Mouse (Mus musculus) intestine, embryonic 16.5 days (tissue): Measurements from ENCODE around the gene Acyp2. TPM values are rescaled to one million over a fixed set of nuclear protein-coding genes. Genes with fewer than 3 reads are reported as not detected.

Source experiments
- ATAC-seq: fragments of 200-750 bp; cut with Nextera tagmentation; 2 replicates; pipeline ENCODE4 v1.8.0; 2017; ENCODE audit warnings: moderate TSS enrichment, moderate library complexity
- H3K27ac ChIP-seq: fragments of 300-500 bp; sonication (generic); 2 replicates; pipeline ENCODE4 v1.5.1; 2014; ENCODE audit warnings: mild to moderate bottlenecking, low read length
- H3K27me3 ChIP-seq: fragments of 300-500 bp; sonication (generic); replicated peaks from 2 replicates; pipeline ENCODE4 v1.6.1; 2014; ENCODE audit warnings: low read length, control low read depth, mixed read lengths; ENCODE audit not compliant: control insufficient read depth, insufficient read depth
- H3K36me3 ChIP-seq: fragments of 300-500 bp; sonication (generic); 2 replicates; pipeline ENCODE4 v1.6.1; 2014; ENCODE audit warnings: low read length, control low read depth; ENCODE audit not compliant: control insufficient read depth, insufficient read depth
- H3K4me1 ChIP-seq: fragments of 300-500 bp; sonication (generic); 2 replicates; pipeline ENCODE4 v1.6.1; 2014; ENCODE audit warnings: low read length, control low read depth, mixed read lengths; ENCODE audit not compliant: control insufficient read depth, insufficient read depth
- H3K4me2 ChIP-seq: fragments of 300-500 bp; sonication (generic); 2 replicates; pipeline ENCODE4 v1.6.1; 2014; ENCODE audit warnings: low read depth, low read length, control low read depth
- H3K4me3 ChIP-seq: fragments of 300-500 bp; sonication (generic); 2 replicates; pipeline ENCODE4 v1.5.1; 2014; ENCODE audit warnings: mild to moderate bottlenecking, low read length
- H3K9ac ChIP-seq: fragments of 300-500 bp; sonication (generic); 2 replicates; pipeline ENCODE4 v1.6.1; 2014; ENCODE audit warnings: low read depth, low read length
- H3K9me3 ChIP-seq: fragments of 300-500 bp; sonication (generic); 2 replicates; pipeline ENCODE4 v1.6.1; 2016; ENCODE audit warnings: low read length, control low read depth; ENCODE audit not compliant: control insufficient read depth
- WGBS: fragments of 180-500 bp; shearing (Covaris S2); extraction: QIAGEN DNeasy Blood & Tissue Kit; methylation state at CpG from one replicate; pipeline ENCODE4 v1.1.7; 2014; 5-methylcytosine and 5-hydroxymethylcytosine counted together
- polyA plus RNA-seq: library from polyadenylated mRNA; unstranded; fragments of >200 nt; fragmentation: Nextera tagmentation; extraction: Ambion mirVana; gene quantifications from 2 replicates; pipeline ENCODE4 v1.2.1, GENCODE M21; 2015

Gene Acyp2
- polyA plus RNA-seq, 1 experiment from 2014 or later = 6.4 TPM

GRCm38 (mm10) chr11:30607587-30608518 lies 41.5 kb downstream of the Acyp2 start:
- no peaks in the 10 kb centered on the region for H3K27me3 ChIP-seq
- 68% methylated on average over 3 of the region's 3 CpGs for WGBS
- no peaks in the 10 kb centered on the region for H3K4me1 ChIP-seq
- no peak overlapping the region for H3K4me3 ChIP-seq
- no peaks in the 10 kb centered on the region for H3K9me3 ChIP-seq
- no peak overlapping the region for H3K27ac ChIP-seq
- no peaks in the 10 kb centered on the region for H3K36me3 ChIP-seq
- no peak overlapping the region for H3K9ac ChIP-seq
- ATAC-seq = no peak
- H3K4me2 ChIP-seq = no peak overlapping the region

GRCm38 (mm10) chr11:30597259-30597658 lies 52.1 kb downstream of the Acyp2 start:
- Histone ChIP-seq H3K4me3 (no peak overlapping the region), H3K27ac (no peak overlapping the region), H3K9me3 (no peaks in the 10 kb centered on the region), H3K4me1 (no peaks in the 10 kb centered on the region), H3K36me3 (no peaks in the 10 kb centered on the region), H3K27me3 (no peaks in the 10 kb centered on the region), H3K4me2 (no peak overlapping the region), H3K9ac (no peak overlapping the region)
- ATAC-seq = no peak
- 71% methylated on average over 3 of the region's 3 CpGs for WGBS

- ATAC-seq = no peak
- WGBS = 67% methylated on average over 2 of the region's 2 CpGs
- no peak overlapping the region for H3K9ac ChIP-seq
- H3K4me1 ChIP-seq = no peaks in the 10 kb centered on the region
- H3K9me3 ChIP-seq = no peaks in the 10 kb centered on the region
- H3K27me3 ChIP-seq = no peaks in the 10 kb centered on the region
- no peak overlapping the region for H3K4me2 ChIP-seq
- H3K27ac ChIP-seq = no peak overlapping the region
- H3K4me3 ChIP-seq = no peak overlapping the region
- no peaks in the 10 kb centered on the region for H3K36me3 ChIP-seq
These were observed 69.4 kb downstream of the Acyp2 start for GRCm38 (mm10) chr11:30580008-30580407.

- Histone ChIP-seq H3K4me3 (no peak overlapping the region), H3K27me3 (no peaks in the 10 kb centered on the region), H3K36me3 (no peaks in the 10 kb centered on the region), H3K27ac (no peak overlapping the region), H3K9ac (no peak overlapping the region), H3K9me3 (no peaks in the 10 kb centered on the region), H3K4me1 (no peaks in the 10 kb centered on the region), H3K4me2 (no peak overlapping the region)
- WGBS = 72% methylated on average over 2 of the region's 2 CpGs
- peak; percentile 42; the same call in 1 of the 2 replicates for ATAC-seq
These were observed 70.5 kb downstream of the Acyp2 start for GRCm38 (mm10) chr11:30578931-30579330.

- Histone ChIP-seq H3K36me3 (no peaks in the 10 kb centered on the region), H3K4me2 (no peak overlapping the region), H3K4me3 (no peak overlapping the region), H3K27ac (no peak overlapping the region), H3K9ac (no peak overlapping the region), H3K4me1 (no peaks in the 10 kb centered on the region), H3K9me3 (no peaks in the 10 kb centered on the region), H3K27me3 (no peaks in the 10 kb centered on the region)
- no peak for ATAC-seq
- 67% methylated on average over 15 of the region's 15 CpGs for WGBS
These were observed 76.5 kb downstream of the Acyp2 start for GRCm38 (mm10) chr11:30572790-30573395.

- Histone ChIP-seq H3K27ac (no peak overlapping the region), H3K27me3 (no peaks in the 10 kb centered on the region), H3K4me3 (no peak overlapping the region), H3K9me3 (no peaks in the 10 kb centered on the region), H3K4me1 (no peaks in the 10 kb centered on the region), H3K9ac (no peak overlapping the region), H3K4me2 (no peak overlapping the region), H3K36me3 (no peaks in the 10 kb centered on the region)
- 81% methylated on average over 3 of the region's 3 CpGs for WGBS
- no peak for ATAC-seq
These were observed 78.8 kb downstream of the Acyp2 start for GRCm38 (mm10) chr11:30570568-30570967.

- WGBS = 57% methylated on average over 1 of the region's 1 CpGs
- Histone ChIP-seq H3K9ac (no peak overlapping the region), H3K4me1 (no peaks in the 10 kb centered on the region), H3K27me3 (no peaks in the 10 kb centered on the region), H3K4me2 (no peak overlapping the region), H3K27ac (no peak overlapping the region), H3K9me3 (no peaks in the 10 kb centered on the region), H3K4me3 (no peak overlapping the region), H3K36me3 (no peaks in the 10 kb centered on the region)
- ATAC-seq = no peak
These were observed 89.2 kb downstream of the Acyp2 start for GRCm38 (mm10) chr11:30560215-30560614.

- H3K27me3 ChIP-seq = no peaks in the 10 kb centered on the region
- H3K4me1 ChIP-seq = no peaks in the 10 kb centered on the region
- no peak overlapping the region for H3K4me3 ChIP-seq
- 92% methylated on average over 1 of the region's 1 CpGs for WGBS
- H3K9me3 ChIP-seq = no peaks in the 10 kb centered on the region
- ATAC-seq = no peak
- H3K27ac ChIP-seq = no peak overlapping the region
- H3K4me2 ChIP-seq = no peak overlapping the region
- H3K36me3 ChIP-seq = no peaks in the 10 kb centered on the region
- no peak overlapping the region for H3K9ac ChIP-seq
These were observed 96.0 kb downstream of the Acyp2 start for GRCm38 (mm10) chr11:30553408-30553807.

- Histone ChIP-seq H3K4me1 (no peaks in the 10 kb centered on the region), H3K9ac (no peak overlapping the region), H3K4me3 (no peak overlapping the region), H3K27me3 (no peaks in the 10 kb centered on the region), H3K4me2 (no peak overlapping the region), H3K36me3 (no peaks in the 10 kb centered on the region), H3K9me3 (no peaks in the 10 kb centered on the region), H3K27ac (no peak overlapping the region)
- ATAC-seq = no peak
- WGBS = 78% methylated on average over 2 of the region's 2 CpGs
These were observed 132.3 kb downstream of the Acyp2 start for GRCm38 (mm10) chr11:30517133-30517532.
